ENCODE assay signal across 12 mouse cellular contexts in genomic region chr19:28608277-28608676, GRCm38 (mm10).
DNase-seq lines count a peak whose midpoint lies in the region; ATAC-seq lines count a peak whose summit lies in the region.
"Had no signal": no experiment of that assay in that cellular context is flagged by ENCODE, and none has a peak within 500 bp of the region (broad histone marks: within the 10 kb centered on the region; RNA-seq: fewer than 3 reads in every experiment).

No protein-coding gene starts in this region.

- DNase-seq in forebrain, embryonic 14.5 days (ENCODE audit: low spot score): peak; percentile 46
- DNase-seq in NIH3T3 (ENCODE audit: low read depth): peak; percentile 60
- DNase-seq in gonadal fat pad, adult 2 months (ENCODE audit: low read depth): peak; percentile 60
- DNase-seq in Muller cell, postnatal 12 days (ENCODE audit: inconsistent ontology term): no peak
- DNase-seq in gastrocnemius, postnatal 25 days: no peak
- DNase-seq: cerebellum, adult 9-11 months; gastrocnemius, postnatal 36 days; spleen, adult 18-20 months had no signal

- no peaks in the 10 kb centered on the region for H3K27me3 ChIP-seq in forebrain, embryonic 14.5 days (replicated peaks; ENCODE audit: control insufficient read depth, insufficient read depth, low read length)
- H3K27me3 ChIP-seq in forebrain, embryonic 13.5 days: no peaks in the 10 kb centered on the region
- no peaks in the 10 kb centered on the region for H3K27me3 ChIP-seq in limb, embryonic 15.5 days

- no peaks in the 10 kb centered on the region for H3K36me3 ChIP-seq in forebrain, embryonic 14.5 days (ENCODE audit: control insufficient read depth, insufficient read depth, low read length)
- no peaks in the 10 kb centered on the region for H3K36me3 ChIP-seq in forebrain, embryonic 13.5 days (ENCODE audit: poor library complexity, severe bottlenecking)
- H3K36me3 ChIP-seq in limb, embryonic 15.5 days: no peaks in the 10 kb centered on the region

- peaks cover 8% of the 10 kb centered on the region; the same call in 1 of the 2 replicates for H3K4me1 ChIP-seq in forebrain, embryonic 14.5 days (ENCODE audit: control insufficient read depth, insufficient read depth, low read length)
- peaks cover 10% of the 10 kb centered on the region for H3K4me1 ChIP-seq in forebrain, embryonic 13.5 days
- peaks cover 8% of the 10 kb centered on the region; the same call in 1 of the 2 replicates for H3K4me1 ChIP-seq in limb, embryonic 15.5 days

- H3K9me3 ChIP-seq in forebrain, embryonic 14.5 days (replicated peaks; ENCODE audit: control insufficient read depth, low read length): no peaks in the 10 kb centered on the region
- H3K9me3 ChIP-seq in forebrain, embryonic 13.5 days (replicated peaks): no peaks in the 10 kb centered on the region
- H3K9me3 ChIP-seq in limb, embryonic 15.5 days: no peaks in the 10 kb centered on the region

- no peak overlapping the region for H3K9ac ChIP-seq in forebrain, embryonic 14.5 days (ENCODE audit: low read length)
- H3K9ac ChIP-seq in forebrain, embryonic 13.5 days: no peak overlapping the region
- H3K9ac ChIP-seq in limb, embryonic 15.5 days: no peak overlapping the region
- H3K9ac ChIP-seq: liver, embryonic 14.5 days had no signal

- H3K4me3 ChIP-seq in forebrain, embryonic 14.5 days (ENCODE audit: low read depth, low read length): no peak overlapping the region
- no peak overlapping the region for H3K4me3 ChIP-seq in forebrain, embryonic 13.5 days
- no peak overlapping the region for H3K4me3 ChIP-seq in limb, embryonic 15.5 days

- no peak overlapping the region for H3K4me2 ChIP-seq in forebrain, embryonic 14.5 days (ENCODE audit: low read length)
- no peak overlapping the region for H3K4me2 ChIP-seq in forebrain, embryonic 13.5 days
- no peak overlapping the region for H3K4me2 ChIP-seq in limb, embryonic 15.5 days

- peak; percentile 26; the same call in 1 of the 2 replicates for ATAC-seq in forebrain, embryonic 14.5 days
- no peak for ATAC-seq in forebrain, embryonic 13.5 days
- ATAC-seq in limb, embryonic 15.5 days (ENCODE audit: insufficient number of reproducible peaks, low FRiP score, low TSS enrichment, low read depth): peak; percentile 35; the same call in 1 of the 2 replicates
- ATAC-seq in megakaryocyte, adult 5-6 weeks (ENCODE audit: poor library complexity, severe bottlenecking): no peak

- 66% methylated on average over 6 of the region's 6 CpGs for WGBS in forebrain, embryonic 14.5 days
- WGBS in forebrain, embryonic 13.5 days: 67% methylated on average over 6 of the region's 6 CpGs
- WGBS in limb, embryonic 15.5 days: 52% methylated on average over 6 of the region's 6 CpGs

- peak overlapping the region; percentile 27; the same call in 1 of the 2 replicates for H3K27ac ChIP-seq in forebrain, embryonic 14.5 days (ENCODE audit: low read depth, low read length)
- H3K27ac ChIP-seq in forebrain, embryonic 13.5 days: no peak overlapping the region
- H3K27ac ChIP-seq in limb, embryonic 15.5 days: peak overlapping the region; percentile 9; the same call in 1 of the 2 replicates
- H3K27ac ChIP-seq: liver, embryonic 14.5 days had no signal

Comparison
In these comparisons a context has a peak if more than half of its experiments do, and no peak if none do; other contexts are left out.
1. ATAC-seq: peak in forebrain, embryonic 14.5 days (single experiment) and limb, embryonic 15.5 days (single experiment); none in forebrain, embryonic 13.5 days (single experiment) and megakaryocyte, adult 5-6 weeks (single experiment).
2. DNase-seq: peak in forebrain, embryonic 14.5 days (single experiment), NIH3T3 (single experiment) and gonadal fat pad, adult 2 months (single experiment); none in Muller cell, postnatal 12 days (single experiment) and gastrocnemius, postnatal 25 days (single experiment).